Mouse (Mus musculus) liver, postnatal 0 days (tissue): ENCODE results near the gene Stbd1. TPM values are rescaled to one million over a fixed set of nuclear protein-coding genes. Genes with fewer than 3 reads are reported as not detected.

Experiments used
- ATAC-seq: fragments of 200-750 bp; cut with Nextera tagmentation; 2 replicates; pipeline ENCODE4 v1.8.0; 2017; ENCODE audit warnings: mild to moderate bottlenecking, moderate library complexity
- DNase-seq: peaks from one replicate; pipeline ENCODE4 v3.0.0-alpha.2; 2016
- H3K27ac ChIP-seq: fragments of 300-500 bp; sonication (generic); 2 replicates; pipeline ENCODE4 v1.5.1; 2014; ENCODE audit warnings: antibody characterized with exemption, moderate library complexity, mild to moderate bottlenecking, low read depth
- H3K27me3 ChIP-seq: fragments of 300-500 bp; sonication (generic); 2 replicates; pipeline ENCODE4 v1.6.1; 2014; ENCODE audit warnings: low read length, control low read depth, mixed read lengths; ENCODE audit not compliant: insufficient read depth
- H3K36me3 ChIP-seq: fragments of 300-500 bp; sonication (generic); replicated peaks from 2 replicates; pipeline ENCODE4 v1.6.1; 2014; ENCODE audit warnings: mild to moderate bottlenecking, control low read depth, low read length, moderate library complexity, mixed read lengths; ENCODE audit not compliant: insufficient read depth
- H3K4me1 ChIP-seq: fragments of 300-500 bp; sonication (generic); 2 replicates; pipeline ENCODE4 v1.6.1; 2014; ENCODE audit warnings: antibody characterized with exemption, mild to moderate bottlenecking, control low read depth; ENCODE audit not compliant: insufficient read depth
- H3K4me2 ChIP-seq: fragments of 300-500 bp; sonication (generic); 2 replicates; pipeline ENCODE4 v1.6.1; 2014; ENCODE audit warnings: low read depth, mild to moderate bottlenecking, low read length, moderate library complexity, mixed read lengths
- H3K4me3 ChIP-seq: fragments of 300-500 bp; sonication (generic); 2 replicates; pipeline ENCODE4 v1.5.1; 2014; ENCODE audit warnings: low read depth, low read length
- H3K9ac ChIP-seq: fragments of 300-500 bp; sonication (generic); replicated peaks from 2 replicates; pipeline ENCODE4 v1.6.1; 2014; ENCODE audit warnings: mild to moderate bottlenecking, moderate library complexity
- H3K9me3 ChIP-seq: fragments of 300-500 bp; sonication (generic); 2 replicates; pipeline ENCODE4 v1.6.1; 2016; ENCODE audit warnings: mild to moderate bottlenecking, control low read depth, low read length, mixed read lengths
- CTCF ChIP-seq: sonication (generic); IDR thresholded peaks from 2 replicates; pipeline ENCODE4 v1.5.1; 2016; ENCODE audit warnings: antibody characterized with exemption, low read depth
- EP300 ChIP-seq: IDR thresholded peaks from 2 replicates; pipeline ENCODE4 v1.6.1; 2016; ENCODE audit warnings: antibody characterized with exemption, low read depth, mild to moderate bottlenecking
- WGBS: fragments of 180-500 bp; shearing (Covaris S2); extraction: QIAGEN DNeasy Blood & Tissue Kit; methylation state at CpG from one replicate; pipeline ENCODE4 v1.1.7; 2014; ENCODE audit not compliant: insufficient replicate concordance; 5-methylcytosine and 5-hydroxymethylcytosine counted together
- polyA plus RNA-seq: library from polyadenylated mRNA; unstranded; fragments of >200 nt; fragmentation: Nextera tagmentation; extraction: Ambion mirVana; gene quantifications from 2 replicates; pipeline ENCODE4 v1.2.1, GENCODE M21; 2015

The Stbd1 gene
- polyA plus RNA-seq, 1 experiment from 2014 or later: 45.7 TPM

- H3K27ac ChIP-seq: peak overlapping the region; percentile 18; the same call in 1 of the 2 replicates
- H3K4me1 ChIP-seq: no peaks in the 10 kb centered on the region
- H3K9ac ChIP-seq: no peak overlapping the region
- WGBS: 64% methylated on average over 10 of the region's 10 CpGs
- DNase-seq (peak; percentile 54), ATAC-seq (peak; percentile 69)
- no peaks in the 10 kb centered on the region for H3K9me3 ChIP-seq
- no peak overlapping the region for H3K4me3 ChIP-seq
- H3K36me3 ChIP-seq: no peaks in the 10 kb centered on the region
- TF ChIP-seq EP300: no peak
- no peak for TF ChIP-seq CTCF
- no peak overlapping the region for H3K4me2 ChIP-seq
- H3K27me3 ChIP-seq: 0 out of 2 replicates have a peak, but pooled peaks cover 2% of the 10 kb centered on the region
Measured at GRCm38 (mm10) chr5:92599030-92599429, 3.8 kb upstream of the Stbd1 start.

GRCm38 (mm10) chr5:92604452-92605247 lies 1.8 kb downstream of the Stbd1 start:
- Histone ChIP-seq H3K27me3 (0 out of 2 replicates have a peak, but pooled peaks cover 2% of the 10 kb centered on the region), H3K4me3 (peak overlapping the region; percentile 56; the same call in 1 of the 2 replicates), H3K4me2 (peak overlapping the region; percentile 83), H3K36me3 (no peaks in the 10 kb centered on the region), H3K9ac (peak overlapping the region; percentile 75), H3K4me1 (peaks cover 11% of the 10 kb centered on the region), H3K27ac (peak overlapping the region; percentile 63), H3K9me3 (no peaks in the 10 kb centered on the region)
- DNase-seq (no peak), ATAC-seq (no peak)
- no peak for TF ChIP-seq CTCF
- no peak for TF ChIP-seq EP300
- 62% methylated on average over 10 of the region's 10 CpGs for WGBS

DNA sequence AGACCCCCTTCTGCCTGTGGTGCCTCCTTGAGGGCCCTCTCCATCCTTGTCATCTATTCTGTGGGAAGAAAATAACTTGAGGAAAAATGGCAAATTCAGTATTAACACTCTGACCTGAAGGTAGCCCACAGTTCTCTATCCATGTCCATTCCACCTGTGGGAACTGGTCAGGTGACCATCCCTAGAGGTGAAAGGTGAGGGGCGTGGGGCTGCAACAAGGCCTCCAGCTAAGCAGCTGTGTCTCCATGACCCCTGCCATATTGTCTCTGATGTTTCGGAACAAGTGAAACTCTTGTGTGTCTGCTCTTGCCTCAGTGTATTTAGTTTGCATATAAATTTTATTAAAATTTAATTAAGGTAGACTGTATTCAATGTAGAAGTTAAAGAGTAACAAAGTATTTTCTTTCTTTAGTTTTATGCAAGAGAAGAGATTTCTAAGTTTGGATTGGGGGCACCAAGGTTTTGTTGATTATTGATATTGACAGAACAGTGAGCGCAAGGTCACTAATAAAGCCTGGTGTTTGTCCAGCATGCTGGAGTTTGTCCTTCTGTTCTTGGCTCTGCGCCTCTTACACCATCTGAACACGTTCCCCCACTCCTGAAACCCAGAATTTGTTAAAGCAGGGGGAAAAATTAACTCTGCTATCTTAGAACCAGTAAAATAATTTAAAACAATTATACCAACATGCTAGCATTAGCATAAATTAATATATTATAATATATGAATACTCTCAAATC lies 4.8 kb downstream of the Stbd1 start:
- Histone ChIP-seq H3K36me3 (no peaks in the 10 kb centered on the region), H3K27ac (peak overlapping the region; percentile 82), H3K4me3 (no peak overlapping the region), H3K4me1 (peaks cover 11% of the 10 kb centered on the region), H3K27me3 (0 out of 2 replicates have a peak, but pooled peaks cover 2% of the 10 kb centered on the region), H3K9ac (no peak overlapping the region), H3K9me3 (no peaks in the 10 kb centered on the region), H3K4me2 (no peak overlapping the region)
- peak; percentile 78 for ATAC-seq
- no peak for DNase-seq
- 54% methylated on average over 5 of the region's 5 CpGs for WGBS
- TF ChIP-seq EP300: peak; percentile 43; the same call in 1 of the 2 replicates
- TF ChIP-seq CTCF: no peak

DNA sequence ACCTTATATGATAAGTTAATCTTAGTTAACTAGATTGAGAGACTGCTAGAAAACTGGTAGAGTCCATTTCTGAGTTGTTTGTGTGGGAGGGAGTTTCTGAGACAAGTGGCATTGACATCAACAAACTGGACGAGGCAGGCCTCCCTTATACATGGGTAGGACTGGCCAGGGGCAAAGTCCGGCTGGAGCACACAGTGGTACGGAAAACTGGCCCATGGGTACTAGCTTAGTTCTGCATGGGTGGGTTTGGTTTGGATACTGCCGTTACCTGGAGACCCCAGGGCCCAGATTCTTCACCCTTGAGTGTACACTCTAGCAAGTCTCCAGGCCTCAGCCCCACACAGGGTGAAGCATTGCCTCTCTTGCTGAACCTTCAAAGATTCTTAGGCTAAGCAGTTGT lies 9.9 kb downstream of the Stbd1 start:
- Histone ChIP-seq H3K4me1 (peaks cover 3% of the 10 kb centered on the region; the same call in 1 of the 2 replicates), H3K9me3 (no peaks in the 10 kb centered on the region), H3K4me2 (no peak overlapping the region), H3K4me3 (no peak overlapping the region), H3K27me3 (no peaks in the 10 kb centered on the region), H3K9ac (no peak overlapping the region), H3K27ac (no peak overlapping the region), H3K36me3 (no peaks in the 10 kb centered on the region)
- DNase-seq (no peak), ATAC-seq (no peak)
- no peak for TF ChIP-seq EP300
- no peak for TF ChIP-seq CTCF
- WGBS: 80% methylated on average over 4 of the region's 4 CpGs

- H3K36me3 ChIP-seq: no peaks in the 10 kb centered on the region
- H3K9ac ChIP-seq: no peak overlapping the region
- no peaks in the 10 kb centered on the region for H3K27me3 ChIP-seq
- no peak for DNase-seq
- TF ChIP-seq EP300: no peak
- TF ChIP-seq CTCF: no peak
- H3K4me2 ChIP-seq: no peak overlapping the region
- no peak overlapping the region for H3K27ac ChIP-seq
- WGBS: 75% methylated on average over 5 of the region's 5 CpGs
- H3K4me3 ChIP-seq: no peak overlapping the region
- no peaks in the 10 kb centered on the region for H3K4me1 ChIP-seq
- H3K9me3 ChIP-seq: no peaks in the 10 kb centered on the region
- ATAC-seq: no peak
Measured at GRCm38 (mm10) chr5:92621883-92622282, 19.0 kb downstream of the Stbd1 start.

DNA sequence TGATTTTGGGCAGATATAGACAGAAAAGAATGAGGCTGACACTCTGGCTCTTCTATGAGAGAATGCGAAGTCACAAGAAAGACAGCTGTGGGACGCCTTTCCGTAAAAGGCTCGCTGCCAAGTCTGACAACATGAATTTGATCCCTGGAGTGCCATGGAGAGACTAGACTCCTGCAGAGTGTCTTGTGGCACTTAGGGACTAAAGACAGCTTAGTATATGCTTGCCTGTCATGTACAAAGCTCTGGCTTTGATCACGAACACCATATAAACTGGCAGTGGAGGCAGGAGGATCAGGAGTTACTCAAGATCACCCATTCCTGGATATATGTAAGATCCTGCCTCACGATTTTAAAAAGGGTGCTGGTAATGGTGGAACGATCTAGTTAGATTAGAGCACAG lies 25.1 kb downstream of the Stbd1 start:
- Histone ChIP-seq H3K27me3 (no peaks in the 10 kb centered on the region), H3K36me3 (no peaks in the 10 kb centered on the region), H3K4me2 (no peak overlapping the region), H3K4me3 (no peak overlapping the region), H3K9ac (no peak overlapping the region), H3K27ac (no peak overlapping the region), H3K9me3 (no peaks in the 10 kb centered on the region), H3K4me1 (no peaks in the 10 kb centered on the region)
- TF ChIP-seq EP300 (no peak), CTCF (no peak)
- 74% methylated on average over 7 of the region's 7 CpGs for WGBS
- ATAC-seq (no peak), DNase-seq (no peak)
